In genomic region chr2:30044550-30044949, GRCm38 (mm10) we compare ENCODE assay signal across 18 mouse cellular contexts.
"Had no signal": no experiment of that assay in that cellular context is flagged by ENCODE, and none has a peak within 500 bp of the region (broad histone marks: within the 10 kb centered on the region; RNA-seq: fewer than 3 reads in every experiment).

No protein-coding gene starts in this region.

- H3K9ac ChIP-seq: lung, embryonic 14.5 days; midbrain, embryonic 12.5 days; midbrain, embryonic 15.5 days; neural tube, embryonic 13.5 days; neural tube, embryonic 15.5 days had no signal

- ATAC-seq: midbrain, embryonic 15.5 days had no signal

- H3K27ac ChIP-seq: midbrain, embryonic 10.5 days; midbrain, embryonic 12.5 days; midbrain, embryonic 15.5 days; neural tube, embryonic 13.5 days; neural tube, embryonic 15.5 days had no signal

- DNase-seq: lung, adult 18-20 months; lung, embryonic 14.5 days; lung, postnatal 10 days; lung, postnatal 4 days; retina, postnatal 1 day; right cerebral cortex, adult 18-20 months; right cerebral cortex, postnatal 25 days; right cerebral cortex, postnatal 4 days; spleen, adult 18-20 months; thymus, adult 18-20 months; thymus, postnatal 14 days; thymus, postnatal 36 days had no signal

- H3K9me3 ChIP-seq: midbrain, embryonic 10.5 days; midbrain, embryonic 12.5 days; midbrain, embryonic 15.5 days; neural tube, embryonic 13.5 days; neural tube, embryonic 15.5 days had no signal

- H3K4me2 ChIP-seq: lung, embryonic 14.5 days; midbrain, embryonic 12.5 days; midbrain, embryonic 15.5 days; neural tube, embryonic 13.5 days; neural tube, embryonic 15.5 days had no signal

- H3K4me3 ChIP-seq: midbrain, embryonic 10.5 days; midbrain, embryonic 12.5 days; midbrain, embryonic 15.5 days; myocyte; neural tube, embryonic 13.5 days; neural tube, embryonic 15.5 days had no signal

- H3K27me3 ChIP-seq: midbrain, embryonic 12.5 days; midbrain, embryonic 15.5 days; neural tube, embryonic 13.5 days; neural tube, embryonic 15.5 days had no signal
